ENCODE assay signal across 23 mouse cellular contexts in genomic region chr15:83377153-83377552, GRCm38 (mm10). TPM values are rescaled to one million over a fixed set of nuclear protein-coding genes. Genes with fewer than 3 reads are reported as not detected.
A peak's percentile ranks its signal among the peaks of the same experiment; 100 is the strongest.
DNase-seq lines count a peak whose midpoint lies in the region; ATAC-seq lines count a peak whose summit lies in the region.
"Had no signal": no experiment of that assay in that cellular context is flagged by ENCODE, and none has a peak within 500 bp of the region (broad histone marks: within the 10 kb centered on the region; RNA-seq: fewer than 3 reads in every experiment).

No protein-coding gene starts in this region.

- no peaks in the 10 kb centered on the region for H3K9me3 ChIP-seq in liver, embryonic 16.5 days (replicated peaks; ENCODE audit: control insufficient read depth, low read length)
- H3K9me3 ChIP-seq in embryonic facial prominence, embryonic 10.5 days: no peaks in the 10 kb centered on the region
- H3K9me3 ChIP-seq: forebrain, embryonic 12.5 days; hindbrain, embryonic 15.5 days; midbrain, embryonic 13.5 days; neural tube, embryonic 12.5 days had no signal

- peak overlapping the region; percentile 65 for H3K27ac ChIP-seq in liver, embryonic 16.5 days (ENCODE audit: low read length)
- no peak overlapping the region for H3K27ac ChIP-seq in embryonic facial prominence, embryonic 10.5 days (replicated peaks)
- H3K27ac ChIP-seq: forebrain, embryonic 12.5 days; heart, adult 2 months; hindbrain, embryonic 15.5 days; kidney, postnatal 0 days; midbrain, embryonic 13.5 days; neural tube, embryonic 12.5 days; stomach, postnatal 0 days had no signal

- peaks cover 29% of the 10 kb centered on the region for H3K36me3 ChIP-seq in liver, embryonic 16.5 days (ENCODE audit: control insufficient read depth, insufficient read depth)
- peaks cover 60% of the 10 kb centered on the region for H3K36me3 ChIP-seq in embryonic facial prominence, embryonic 10.5 days (replicated peaks)
- H3K36me3 ChIP-seq: hindbrain, embryonic 15.5 days had no signal

- no peaks in the 10 kb centered on the region for H3K27me3 ChIP-seq in liver, embryonic 16.5 days (ENCODE audit: control insufficient read depth, insufficient read depth, low read depth, low read length)
- no peaks in the 10 kb centered on the region for H3K27me3 ChIP-seq in embryonic facial prominence, embryonic 10.5 days (replicated peaks; ENCODE audit: low read depth, poor library complexity, severe bottlenecking)
- H3K27me3 ChIP-seq: forebrain, embryonic 12.5 days; hindbrain, embryonic 15.5 days; midbrain, embryonic 13.5 days; neural tube, embryonic 12.5 days had no signal

- H3K4me2 ChIP-seq in liver, embryonic 16.5 days (ENCODE audit: low read depth, low read length): 0 out of 2 replicates have a peak overlapping the region, but pooled peaks have one; percentile 6
- H3K4me2 ChIP-seq: forebrain, embryonic 12.5 days; hindbrain, embryonic 15.5 days; midbrain, embryonic 13.5 days; neural tube, embryonic 12.5 days had no signal

- no peak overlapping the region for H3K4me3 ChIP-seq in liver, embryonic 16.5 days (ENCODE audit: low read depth, low read length)
- no peak overlapping the region for H3K4me3 ChIP-seq in embryonic facial prominence, embryonic 10.5 days
- H3K4me3 ChIP-seq: forebrain, embryonic 12.5 days; heart, adult 2 months; hindbrain, embryonic 15.5 days; midbrain, embryonic 13.5 days; neural tube, embryonic 12.5 days had no signal

- H3K9ac ChIP-seq in liver, embryonic 16.5 days (ENCODE audit: low read depth, low read length): no peak overlapping the region
- H3K9ac ChIP-seq: forebrain, embryonic 12.5 days; hindbrain, embryonic 15.5 days; midbrain, embryonic 13.5 days; neural tube, embryonic 12.5 days had no signal

- ATAC-seq in liver, embryonic 16.5 days (ENCODE audit: low read depth): peak; percentile 79
- ATAC-seq: activated CD4-positive, CD25-positive, alpha-beta regulatory T cell, adult 4 months; CD4-positive, CD25-positive, alpha-beta regulatory T cell, adult 4 months; midbrain, embryonic 13.5 days had no signal

- peak; percentile 40 to 48 for DNase-seq in spleen, postnatal 10 days (ENCODE audit: low spot score in 2 of 2)
- DNase-seq in spleen, postnatal 14 days (ENCODE audit: low spot score in 2 of 2): no peak
- DNase-seq in liver: peak; percentile 83
- no peak for DNase-seq in cerebellum, adult 9-10 months
- no peak for DNase-seq in cerebellum, postnatal 14 days
- no peak for DNase-seq in embryonic facial prominence, embryonic 10.5 days (ENCODE audit: low spot score)
- DNase-seq: adrenal gland, adult 8-10 months; cerebellum, adult 8-10 months; gastrocnemius, postnatal 36 days; heart, adult 2 months; kidney, adult 2 months; lung, adult 18-20 months; lung, postnatal 10 days; right cerebral cortex, postnatal 14 days had no signal

- 29% methylated on average over 4 of the region's 4 CpGs for WGBS in liver, embryonic 16.5 days (ENCODE audit: insufficient replicate concordance)
- WGBS in embryonic facial prominence, embryonic 10.5 days: 89% methylated on average over 4 of the region's 4 CpGs

- H3K4me1 ChIP-seq in liver, embryonic 16.5 days (ENCODE audit: control insufficient read depth, low read depth, low read length): peaks cover 43% of the 10 kb centered on the region
- no peaks in the 10 kb centered on the region for H3K4me1 ChIP-seq in embryonic facial prominence, embryonic 10.5 days
- H3K4me1 ChIP-seq: forebrain, embryonic 12.5 days; hindbrain, embryonic 15.5 days; midbrain, embryonic 13.5 days; neural tube, embryonic 12.5 days had no signal

RNA-seq across cellular contexts. Expression of gene Arfgap3, which starts 27.1 kb away (rescaled TPM):
- polyA plus RNA-seq in liver, embryonic 16.5 days (2015; fragmentation: Nextera tagmentation; extraction: Ambion mirVana): 17.3 and 18.6 TPM in 2 replicates
- 27.2 and 29.1 TPM in 2 replicates for polyA plus RNA-seq in embryonic facial prominence, embryonic 10.5 days (2016; fragmentation: Nextera tagmentation; extraction: Ambion mirVana)

Comparison
In these comparisons a context has a peak if more than half of its experiments do, and no peak if none do; other contexts are left out.
1. DNase-seq: peak in spleen, postnatal 10 days (2 of 2) and liver (single experiment); none in spleen, postnatal 14 days (0 of 2), cerebellum, adult 9-10 months (single experiment), cerebellum, postnatal 14 days (0 of 2) and embryonic facial prominence, embryonic 10.5 days (single experiment).